Mouse (Mus musculus): ENCODE results near the gene Polr2e.

The Polr2e gene

DNA sequence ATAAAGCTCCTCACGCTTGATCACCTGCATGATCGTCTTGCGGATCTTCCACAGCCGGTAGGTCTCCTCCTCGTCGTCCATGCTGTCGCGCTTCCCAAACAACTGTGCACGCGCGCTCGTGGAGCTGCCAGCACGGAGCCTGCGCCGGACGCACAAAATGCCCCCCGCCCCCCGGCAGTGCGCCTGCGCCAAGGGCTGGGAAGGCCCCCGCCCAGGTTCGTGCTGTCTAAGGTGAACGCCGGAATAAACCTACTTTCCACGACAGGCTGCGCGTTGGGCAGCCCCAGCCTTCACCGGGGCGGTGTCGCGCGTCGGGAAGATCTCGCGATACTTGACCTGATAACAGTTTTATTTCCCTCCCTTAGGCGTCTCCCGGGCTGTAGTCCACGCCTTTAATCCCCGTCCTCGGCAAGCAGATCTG is at the start of gene Polr2e:
Polr2e (minus strand) TSS at position 237 of the 421 bp plus-strand sequence.
- peak; percentile 98 for DNase-seq (ENCODE audit: low spot score)

DNA sequence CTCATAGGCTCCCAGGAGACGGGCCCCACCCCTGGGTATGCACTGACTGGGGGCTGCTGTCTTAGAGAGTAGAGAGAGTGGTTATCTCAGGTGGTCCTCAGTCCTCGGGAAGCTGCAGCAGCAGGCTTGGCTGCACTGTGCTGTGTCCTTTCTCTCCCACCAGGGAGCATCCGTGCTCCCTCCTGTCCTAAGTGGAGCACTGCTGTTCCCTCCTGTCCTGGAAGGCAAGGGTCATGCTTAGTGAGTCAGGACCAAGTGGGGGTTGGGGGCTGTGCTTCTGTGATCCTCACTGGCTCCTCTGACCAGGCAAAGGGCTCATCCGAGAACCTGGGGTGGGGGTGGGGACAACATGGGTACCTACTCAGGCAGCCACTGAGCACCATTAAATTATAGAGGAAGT is 49.6 kb upstream of the Polr2e start:
- no peak for DNase-seq (ENCODE audit: low spot score)

DNA sequence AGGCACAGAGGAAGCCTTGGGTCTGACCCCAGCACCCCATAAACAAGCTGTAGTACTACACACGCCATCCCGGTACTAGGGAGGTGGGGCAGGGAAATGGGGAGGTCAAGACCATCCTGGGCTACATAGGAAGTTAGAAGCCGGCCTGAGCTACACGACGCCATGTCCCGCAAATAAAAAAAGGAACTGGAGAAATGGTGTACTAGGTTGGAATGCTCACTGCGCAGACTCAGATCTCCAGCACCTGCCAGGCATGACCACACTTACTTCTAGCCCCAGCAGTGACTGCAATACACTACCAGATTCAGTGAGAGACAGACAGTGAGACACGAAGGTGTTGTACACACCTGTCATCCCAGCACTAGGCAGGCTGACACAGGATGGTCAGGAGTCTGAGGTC is 47.9 kb upstream of the Polr2e start:
- no peak for DNase-seq (ENCODE audit: low spot score)

DNA sequence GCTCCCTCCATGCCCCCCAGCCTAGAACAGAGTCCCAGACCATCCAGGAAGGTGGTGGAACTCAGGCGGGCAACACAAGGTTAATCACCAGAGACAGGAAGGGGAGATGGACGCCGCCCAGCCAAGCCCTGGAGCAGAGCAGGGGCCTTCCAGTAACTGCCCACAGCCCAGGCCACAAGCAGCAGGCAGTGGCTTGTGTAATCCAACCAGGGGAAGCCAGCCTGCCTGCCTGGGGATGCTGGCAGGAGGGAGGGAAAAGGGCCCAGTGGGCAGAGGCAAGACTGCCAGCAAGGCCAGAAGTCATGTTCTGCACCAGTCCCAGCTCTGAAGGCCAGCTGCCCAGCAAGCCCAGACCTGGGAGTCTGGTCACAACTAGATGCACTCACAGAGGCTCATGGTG is 47.3 kb upstream of the Polr2e start:
- DNase-seq (ENCODE audit: low spot score), result no peak

DNA sequence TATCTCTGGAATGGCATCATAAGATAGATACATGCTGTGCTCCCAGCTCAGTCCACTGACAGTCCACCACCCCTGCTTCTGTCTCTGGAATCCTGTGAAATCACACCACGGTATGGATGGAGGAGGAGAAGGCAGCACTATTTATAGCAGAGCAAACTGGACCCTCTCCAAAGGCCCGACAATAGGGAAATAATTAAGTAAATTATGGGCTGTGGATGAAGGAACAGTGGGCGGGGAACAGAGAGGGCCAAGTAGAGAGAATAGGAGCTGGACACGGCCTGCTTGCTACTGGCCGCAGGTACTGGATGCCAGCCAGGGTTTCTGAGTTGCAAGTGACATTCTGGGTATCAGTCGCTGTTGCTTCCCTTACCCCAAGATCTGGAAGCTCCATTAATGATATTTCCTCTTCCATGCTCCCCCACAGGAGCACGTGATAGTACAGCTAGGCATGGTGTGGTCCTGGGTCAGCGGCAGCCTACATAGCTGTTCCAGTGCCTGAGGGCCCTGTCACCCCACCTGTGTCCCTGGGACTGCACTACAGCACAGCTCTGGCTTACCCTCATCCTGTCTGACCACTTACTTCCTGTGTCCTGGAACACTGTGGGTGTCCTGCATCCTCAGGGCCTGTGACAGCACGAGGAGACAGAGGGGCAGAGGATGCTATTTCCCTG is 45.4 kb upstream of the Polr2e start:
- no peak for DNase-seq (ENCODE audit: low spot score)

DNA sequence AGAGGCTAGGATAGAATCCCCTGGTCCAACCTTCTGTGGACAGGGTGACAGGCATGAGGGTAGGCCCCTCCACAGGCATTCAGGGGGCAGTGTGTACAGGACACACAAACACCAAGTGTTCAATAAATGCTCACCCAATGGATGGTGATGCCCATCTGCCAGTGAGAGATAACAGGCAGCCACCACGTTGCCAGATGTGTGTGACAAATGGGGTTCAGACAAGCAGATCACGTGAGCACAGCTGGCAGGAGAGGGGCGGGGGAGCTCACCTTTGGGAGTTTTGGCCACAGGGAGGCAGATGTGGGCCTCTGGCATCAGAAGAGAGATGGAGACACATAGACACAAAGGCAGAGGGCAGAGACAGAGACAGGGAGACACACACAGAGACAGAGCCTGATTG is 41.5 kb upstream of the Polr2e start:
- no peak for DNase-seq (ENCODE audit: low spot score)

DNA sequence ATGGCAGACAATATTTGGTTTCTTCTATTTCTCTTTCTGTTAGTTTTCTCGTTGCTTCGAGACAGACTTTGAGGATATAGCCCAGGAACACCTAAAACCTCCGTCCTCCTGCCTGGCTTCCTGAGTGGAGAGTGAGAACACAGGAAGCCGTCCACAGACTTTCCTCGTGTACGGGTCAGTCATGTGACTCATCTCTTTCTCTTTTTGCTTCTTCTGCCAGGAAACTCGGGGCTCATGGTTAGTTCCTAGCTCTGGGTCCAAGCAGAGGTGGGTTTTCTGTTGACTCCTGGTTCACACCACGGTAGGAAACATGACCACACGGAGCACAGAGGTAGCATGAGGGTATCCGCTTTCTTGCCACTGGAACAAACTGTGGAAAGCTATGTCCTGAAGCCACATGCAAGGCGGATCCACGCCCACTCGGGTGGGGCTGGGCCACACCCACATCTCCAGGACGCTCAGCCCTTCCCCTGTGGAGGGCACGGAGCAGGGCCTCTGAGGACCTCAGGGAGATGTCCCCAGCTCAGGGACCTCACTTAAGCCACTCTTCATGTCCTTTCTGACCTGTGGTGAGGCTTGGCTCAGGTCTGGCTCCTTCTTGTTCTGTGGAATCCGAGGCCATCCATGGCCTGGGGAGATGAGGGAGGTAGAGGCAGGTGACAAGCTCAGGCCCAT is 40.9 kb upstream of the Polr2e start:
- DNase-seq (ENCODE audit: low spot score), result no peak

DNA sequence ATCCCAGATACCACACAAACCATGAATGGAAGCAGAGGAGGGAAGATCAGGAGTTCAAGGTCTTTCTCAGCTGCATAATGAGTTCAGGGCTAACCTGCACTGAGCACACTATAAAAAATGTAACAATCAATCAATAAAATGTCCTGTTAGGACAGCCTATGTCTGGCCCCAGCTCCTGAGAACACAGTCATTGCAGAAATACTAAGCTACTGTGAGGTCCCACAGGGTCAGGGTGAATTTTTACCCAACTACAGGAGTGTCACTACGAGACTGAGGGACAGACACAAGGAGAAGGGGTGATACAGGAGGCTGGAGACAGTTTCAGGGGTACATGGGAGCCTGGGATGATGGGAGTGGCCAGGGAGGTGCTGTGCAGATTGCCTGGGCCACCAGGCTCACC is 38.8 kb upstream of the Polr2e start:
- no peak for DNase-seq (ENCODE audit: low spot score)

DNA sequence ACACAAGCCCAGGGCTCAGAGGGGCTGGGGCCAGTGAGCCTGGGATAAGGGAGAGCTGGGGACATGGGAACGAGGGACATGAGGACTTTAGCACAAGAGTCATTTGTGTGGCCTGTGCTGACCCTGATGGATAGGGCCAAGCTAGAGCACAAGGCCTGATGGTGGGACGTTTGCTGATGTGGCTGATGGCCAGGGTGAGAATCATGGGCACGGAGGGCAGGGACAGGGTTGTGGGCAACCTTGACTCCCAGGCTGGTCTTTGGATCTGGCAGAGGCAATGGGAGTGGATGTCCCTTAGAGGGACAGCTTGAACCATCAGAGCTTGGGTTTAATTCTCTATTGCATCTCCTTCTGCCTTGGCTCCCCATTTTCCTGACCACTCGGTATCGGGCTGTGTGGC is 37.7 kb upstream of the Polr2e start:
- DNase-seq (ENCODE audit: low spot score), result no peak

DNA sequence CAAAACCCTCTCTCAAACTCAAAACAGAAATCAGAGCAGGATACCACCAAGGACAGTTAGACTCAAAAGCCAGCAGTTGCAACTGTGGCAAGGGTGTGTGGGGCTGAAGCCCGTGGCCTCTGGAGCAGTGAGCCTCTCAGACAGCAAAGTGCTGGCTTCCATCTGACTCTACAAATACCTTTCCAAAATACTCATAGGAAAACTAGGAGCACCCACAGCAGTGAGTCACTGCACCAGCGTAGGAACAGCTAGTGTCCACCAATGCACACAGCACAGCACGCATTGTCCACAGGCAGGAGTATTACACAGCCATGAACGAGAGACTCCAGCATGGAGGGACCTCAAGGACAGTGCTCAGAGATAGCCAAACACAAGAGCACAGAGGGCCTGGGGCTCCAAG is 36.8 kb upstream of the Polr2e start:
- no peak for DNase-seq (ENCODE audit: low spot score)

DNA sequence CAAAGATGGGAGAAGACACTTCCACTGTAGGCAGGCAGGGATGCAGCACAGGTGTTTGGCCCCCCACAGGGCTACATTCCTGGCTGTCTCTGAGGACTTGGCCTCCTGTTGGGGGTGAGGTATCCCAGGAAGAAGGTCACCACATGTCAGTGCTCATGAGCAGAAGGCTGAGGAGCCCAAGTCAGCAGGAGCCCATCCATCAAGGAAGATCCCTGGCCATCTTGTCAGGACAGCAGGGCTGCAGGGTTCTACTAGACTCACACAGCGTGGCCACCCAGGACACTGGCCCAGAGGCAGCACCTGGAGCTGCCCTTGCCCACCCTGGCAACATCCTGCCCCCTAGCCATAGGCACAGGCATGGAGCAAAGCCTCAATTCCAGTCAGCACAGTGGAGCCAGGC is 36.3 kb upstream of the Polr2e start:
- no peak for DNase-seq (ENCODE audit: low spot score)

DNA sequence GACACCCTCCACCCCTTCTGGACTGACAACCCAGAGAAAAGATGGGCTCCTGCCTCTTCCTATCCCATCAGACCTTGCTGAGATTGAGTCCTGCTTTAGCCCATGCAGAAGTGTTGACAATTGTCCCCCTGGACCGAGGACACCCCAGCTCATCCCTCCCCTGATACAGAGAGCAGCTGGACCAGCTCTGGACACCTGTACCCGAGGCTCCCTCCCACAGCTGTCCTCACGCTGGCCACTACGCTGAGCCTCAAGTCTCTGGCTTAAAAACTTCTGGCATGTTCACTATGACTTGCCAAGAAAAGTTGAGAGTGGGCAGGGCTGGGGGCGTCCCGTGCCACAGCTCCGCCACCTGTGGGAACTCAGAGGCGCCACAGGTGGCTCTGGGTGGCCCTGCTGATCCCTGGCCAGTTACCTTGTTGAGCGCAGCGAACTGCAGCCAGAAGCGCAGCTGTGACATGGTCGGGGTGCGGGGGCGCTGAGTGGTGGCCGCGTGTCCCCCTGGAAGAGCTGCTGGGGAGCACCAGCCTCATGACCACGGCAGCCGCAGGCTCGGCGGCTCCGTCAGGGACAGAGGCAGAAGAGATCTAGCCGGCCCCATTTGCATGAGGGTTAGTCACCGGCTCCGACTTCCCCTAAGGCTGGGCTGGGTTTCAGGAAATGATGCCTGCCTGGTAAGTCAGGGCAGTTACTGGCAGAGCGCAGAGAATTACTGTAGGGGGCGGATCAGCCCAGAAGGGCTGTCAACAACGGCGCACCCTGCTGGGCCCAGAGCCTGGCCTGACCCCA is 35.4 kb upstream of the Polr2e start:
- DNase-seq (ENCODE audit: low spot score), result peak; percentile 56

DNA sequence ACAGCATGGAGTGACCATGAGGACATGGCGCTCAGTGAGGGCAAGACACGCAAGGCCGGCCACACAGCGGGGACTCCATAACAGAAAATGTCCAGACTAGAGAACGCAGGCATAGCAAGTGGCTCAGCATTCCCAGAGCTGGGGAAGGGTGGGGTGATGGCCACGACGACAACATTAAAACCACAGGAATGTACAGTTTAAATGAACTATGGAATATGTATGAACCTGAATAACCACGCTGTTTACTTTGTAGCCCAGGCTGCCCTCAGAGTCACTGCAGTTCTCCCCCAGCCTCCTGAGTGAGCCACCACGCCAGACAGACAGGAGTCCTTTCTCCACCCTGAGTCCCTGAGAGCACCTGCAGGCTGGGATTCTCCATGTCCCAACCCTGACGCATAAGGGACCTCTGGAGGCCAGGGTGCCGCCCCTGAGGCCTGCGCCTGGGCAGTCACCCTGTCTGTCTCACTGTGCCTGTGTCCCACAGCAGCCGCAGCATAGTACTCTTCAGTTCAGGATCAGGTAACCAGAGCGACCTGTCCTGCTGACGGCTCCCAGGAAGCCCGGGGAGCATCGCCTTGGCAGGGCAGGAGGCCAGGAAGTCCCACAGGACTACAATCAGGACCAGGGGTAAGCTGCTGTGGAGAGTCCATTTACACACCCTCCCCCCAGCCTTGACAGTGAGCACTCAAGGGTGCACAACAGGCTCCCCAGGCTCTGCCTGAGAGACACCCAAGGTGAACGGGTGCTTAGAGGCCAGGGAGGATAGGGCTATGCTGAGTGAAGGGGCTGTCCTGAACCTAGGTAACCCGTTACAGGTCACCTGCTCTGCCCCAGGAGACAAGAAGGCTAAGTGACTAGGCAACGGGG is 33.3 kb upstream of the Polr2e start:
- no peak for DNase-seq (ENCODE audit: low spot score)

DNA sequence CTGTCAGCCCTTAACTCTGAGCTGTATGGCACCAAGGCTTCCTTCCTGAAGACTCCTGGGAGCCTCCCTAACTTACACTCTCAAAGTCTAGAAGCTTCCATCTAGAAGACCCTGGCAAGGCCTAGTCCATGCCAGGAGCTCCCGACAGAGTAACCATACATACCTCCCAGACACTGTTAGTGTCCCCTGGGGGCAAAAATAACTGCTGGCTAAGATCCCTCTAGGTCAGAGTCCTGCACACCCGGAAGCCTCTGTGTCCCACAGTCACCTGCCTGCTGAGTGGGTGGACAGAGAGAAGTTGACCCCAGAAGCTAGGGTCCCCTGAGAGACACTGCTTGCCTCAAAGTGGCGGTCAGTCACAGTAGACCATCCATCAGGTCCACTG is 31.9 kb upstream of the Polr2e start:
- no peak for DNase-seq (ENCODE audit: low spot score)

DNA sequence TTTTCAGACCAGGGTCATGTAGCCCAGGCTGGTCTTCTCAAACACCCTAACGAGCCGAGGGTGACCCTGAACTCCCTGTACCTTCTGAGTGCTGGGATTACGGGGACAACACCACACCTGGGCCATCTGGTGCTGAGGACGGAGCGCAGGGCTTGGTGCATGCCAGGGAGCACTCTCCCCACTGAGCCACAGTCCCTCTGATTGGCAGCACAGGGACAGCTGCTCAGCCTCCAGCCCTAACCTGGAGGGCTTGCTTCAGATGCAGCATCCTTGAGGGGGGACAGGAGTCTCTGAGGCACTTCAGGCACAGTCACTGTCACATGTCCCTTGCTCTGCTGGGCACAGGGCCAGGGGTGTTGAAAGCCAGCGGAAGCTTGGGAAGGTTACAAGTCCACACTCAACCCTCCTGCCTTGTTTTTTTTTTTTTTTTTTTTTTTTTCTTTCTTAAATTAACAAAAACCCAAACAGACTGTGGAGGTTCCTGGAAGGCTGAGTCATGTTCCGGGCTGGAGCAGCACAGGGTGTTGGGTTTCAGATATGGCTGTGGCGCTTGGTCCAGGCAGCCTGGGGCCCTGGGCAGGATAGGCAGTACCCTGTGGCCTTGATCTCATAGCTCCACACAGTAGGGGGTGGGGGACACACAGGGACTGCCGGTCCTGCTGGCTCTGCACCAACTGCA is 31.4 kb upstream of the Polr2e start:
- DNase-seq (ENCODE audit: low spot score), result peak; percentile 79

DNA sequence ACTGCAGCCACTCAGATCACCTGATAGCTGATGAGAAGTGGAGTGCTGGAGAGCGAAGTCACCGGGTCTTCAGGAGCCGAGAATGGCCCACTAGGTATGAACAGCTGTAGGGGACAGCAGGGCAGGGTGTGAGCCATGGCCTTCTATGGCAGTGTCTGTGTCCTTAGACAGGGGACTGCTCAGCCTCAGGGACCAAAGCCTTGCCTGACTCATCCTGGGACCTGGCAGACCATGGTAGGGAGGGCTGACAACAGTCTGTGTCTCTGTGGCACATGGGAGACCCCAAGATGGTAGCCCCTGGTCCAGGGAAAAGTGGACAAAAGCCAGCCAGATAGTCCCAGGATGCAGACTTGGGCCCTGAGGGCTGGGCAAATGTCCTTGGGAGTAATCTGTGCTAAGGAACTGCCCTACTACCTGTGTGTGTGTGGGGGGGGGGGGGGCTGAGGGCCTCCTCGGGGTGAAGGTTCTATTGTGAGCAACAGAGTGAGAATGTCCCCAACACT is 30.4 kb upstream of the Polr2e start:
- no peak for DNase-seq (ENCODE audit: low spot score)

DNA sequence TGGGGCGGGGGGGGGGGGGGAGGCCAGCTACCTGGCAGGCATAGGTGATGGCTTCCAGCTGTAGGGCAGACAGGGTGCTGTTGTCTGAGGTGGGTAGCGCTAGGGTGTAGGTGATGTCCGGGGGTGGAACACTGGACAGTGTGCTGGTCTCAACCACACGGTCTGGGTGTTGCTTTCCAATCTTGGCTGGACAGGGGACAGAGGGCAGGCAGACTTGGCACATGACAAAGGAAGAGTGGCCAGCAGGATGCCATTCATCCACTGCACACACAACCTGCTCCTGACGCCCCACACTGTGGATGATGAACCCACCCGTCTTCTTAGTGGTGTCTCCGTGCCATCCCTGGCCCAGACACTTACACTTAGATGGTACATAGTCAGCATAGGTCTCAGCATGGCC is 29.7 kb upstream of the Polr2e start:
- DNase-seq (ENCODE audit: low spot score), result no peak

DNA sequence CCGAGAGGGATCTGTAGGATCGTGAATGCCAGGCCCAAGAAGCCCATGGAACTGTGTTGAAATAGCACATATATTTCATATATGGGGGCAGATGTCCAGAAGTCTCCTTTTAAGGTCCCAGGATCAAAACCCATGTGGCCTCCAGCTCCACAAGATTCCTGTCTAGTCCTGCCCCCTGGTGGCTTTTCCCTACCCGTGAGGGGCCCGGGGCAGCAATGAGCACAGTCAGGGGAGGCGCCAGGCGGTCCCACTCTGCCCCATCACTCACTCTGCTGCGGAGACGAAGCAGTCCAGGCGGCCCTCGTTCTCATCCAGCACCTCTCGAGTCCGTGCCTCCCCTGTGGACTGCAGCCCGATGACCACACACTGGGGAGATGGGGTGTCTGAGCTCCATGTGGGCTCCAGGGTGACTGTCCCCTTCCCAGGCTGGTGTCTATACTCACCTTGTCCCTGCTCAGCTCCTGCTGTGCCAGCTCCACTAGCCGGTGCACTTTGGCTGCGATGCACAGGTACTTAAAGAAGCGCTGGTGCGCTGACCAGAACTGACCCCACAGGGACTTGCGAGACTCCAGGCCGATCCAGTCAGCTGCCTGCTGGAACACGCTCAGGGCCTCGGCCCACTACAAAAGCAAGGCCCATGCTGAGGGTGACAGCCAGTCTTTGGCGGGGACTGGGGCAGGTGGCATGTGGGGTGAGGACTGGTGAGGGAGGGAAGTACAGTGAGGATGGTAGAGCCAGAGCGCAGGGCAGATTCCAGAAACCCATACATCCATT is 24.5 kb upstream of the Polr2e start:
- no peak for DNase-seq (ENCODE audit: low spot score)

DNA sequence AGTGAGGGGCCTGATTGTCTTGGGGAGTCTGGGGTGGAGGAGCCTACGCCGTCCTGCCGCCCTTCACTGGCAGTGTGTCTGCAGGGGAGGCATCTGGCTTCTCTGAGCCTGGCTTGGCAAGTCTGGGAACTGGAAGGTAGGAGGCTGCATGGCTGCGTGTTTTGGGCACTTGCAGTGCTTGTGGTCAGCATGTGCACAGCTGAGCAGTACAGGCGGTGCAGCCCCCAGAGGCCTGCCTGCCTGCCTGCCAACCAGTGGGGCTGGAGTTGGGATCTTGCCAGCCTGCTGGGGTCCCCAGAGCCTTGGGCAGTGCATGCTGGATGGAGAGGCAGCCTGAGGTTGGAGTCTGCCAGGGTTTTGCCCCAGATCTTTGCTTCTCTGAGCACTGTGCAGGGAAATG is 23.5 kb upstream of the Polr2e start:
- DNase-seq (ENCODE audit: low spot score), result no peak

DNA sequence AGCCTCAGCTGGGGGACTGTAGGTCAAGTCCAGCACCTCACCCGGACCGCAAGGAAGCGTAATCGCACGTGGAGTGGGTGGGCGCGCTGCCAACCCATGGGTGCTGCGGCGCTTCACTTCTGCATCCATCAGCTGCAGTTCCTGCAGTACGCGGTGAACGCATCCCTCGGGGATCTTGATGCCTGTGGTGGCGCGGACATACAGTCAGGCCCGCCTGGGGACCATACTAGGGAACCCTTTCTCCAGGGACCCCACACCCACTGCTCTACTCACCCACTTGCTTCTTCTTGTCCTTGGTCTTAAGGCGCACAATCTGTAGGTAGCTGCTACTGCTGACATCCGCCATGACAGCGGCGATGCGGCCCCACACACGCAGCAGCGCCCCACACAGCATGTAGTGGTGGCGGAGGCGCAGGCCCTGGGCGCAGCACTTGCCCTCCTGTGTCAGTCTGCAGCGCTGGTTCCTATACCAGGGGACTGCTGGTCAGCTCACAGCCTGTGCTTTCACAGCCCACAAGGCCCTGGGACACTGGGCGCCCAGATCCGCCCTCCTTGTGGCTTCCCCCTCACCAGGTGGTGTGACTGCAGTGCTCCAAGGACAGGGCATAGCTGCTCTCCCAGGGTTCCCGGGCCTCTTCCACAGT is 18.2 kb upstream of the Polr2e start:
- peak; percentile 30 for DNase-seq (ENCODE audit: low spot score)
